Mouse (Mus musculus) embryonic fibroblast, embryonic 13.5 days (primary cell): ENCODE measurements around the gene Etfa. TPM values are rescaled to one million over a fixed set of nuclear protein-coding genes. Genes with fewer than 3 reads are reported as not detected.

Source experiments
- H3K27ac ChIP-seq: 2 replicates; pipeline ENCODE4 v1.5.1; 2012; ENCODE audit warnings: low read length, control low read depth, inconsistent platforms; ENCODE audit not compliant: insufficient read depth
- H3K4me1 ChIP-seq: 2 replicates; pipeline ENCODE4 v1.6.1; 2011; ENCODE audit warnings: low read length; ENCODE audit not compliant: control insufficient read depth, insufficient read depth
- H3K4me3 ChIP-seq: 2 replicates; pipeline ENCODE4 v1.5.1; 2011; ENCODE audit warnings: mild to moderate bottlenecking, control low read depth, low read length; ENCODE audit not compliant: insufficient read depth
- CTCF ChIP-seq: IDR thresholded peaks from 2 replicates; pipeline ENCODE4 v1.5.1; 2011; ENCODE audit warnings: mild to moderate bottlenecking, control low read depth, low read length, moderate library complexity, borderline replicate concordance; ENCODE audit not compliant: insufficient read depth
- POLR2A ChIP-seq: IDR thresholded peaks from 2 replicates; pipeline ENCODE4 v1.6.1; 2011; ENCODE audit warnings: low read depth, mild to moderate bottlenecking, control low read depth, low read length, moderate library complexity
- polyA plus RNA-seq: library from polyadenylated mRNA; stranded (reverse); fragments of >200 nt; gene quantifications from 2 replicates; pipeline ENCODE4 v1.2.4, GENCODE M21; 2011; ENCODE audit warnings: low read depth; ENCODE audit not compliant: missing spikeins, insufficient read length

The Etfa gene
- 90.7 and 94.8 TPM in 2 replicates for polyA plus RNA-seq

DNA sequence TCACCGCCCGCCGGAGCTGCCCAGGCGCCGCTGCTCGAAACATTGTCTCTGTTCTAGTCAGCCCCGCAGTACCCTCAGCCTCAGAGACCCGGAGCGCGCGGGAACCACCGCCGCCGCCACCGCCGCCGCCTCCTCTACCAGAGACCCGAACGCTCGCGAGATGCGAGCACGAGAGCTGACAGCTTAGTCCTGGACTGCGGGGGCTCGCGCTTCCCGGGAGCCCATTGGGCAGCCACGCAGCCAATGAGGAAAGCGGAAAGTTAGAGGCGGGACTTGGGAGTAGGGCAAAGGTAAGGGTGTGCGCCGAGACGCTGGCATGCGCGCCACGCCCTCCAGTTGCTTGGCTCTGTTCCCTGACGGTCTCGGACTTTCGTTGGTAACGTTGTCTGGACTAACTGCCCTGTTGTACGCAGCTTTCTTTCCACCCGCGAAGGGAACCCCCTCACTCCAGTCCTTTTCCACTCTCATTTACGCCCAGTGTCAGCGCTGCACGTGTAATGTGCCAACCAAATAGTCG, at the start of gene Etfa:
Etfa (minus strand) TSS at position 217 of the 517 bp plus-strand sequence.
- H3K27ac ChIP-seq = peak within 1 kb of the TSS; percentile 55
- H3K4me1 ChIP-seq = no peaks in the 10 kb centered on the region
- TF ChIP-seq CTCF (no peak), POLR2A (peak; percentile 66)
- H3K4me3 ChIP-seq = peak within 1 kb of the TSS; percentile 76

DNA sequence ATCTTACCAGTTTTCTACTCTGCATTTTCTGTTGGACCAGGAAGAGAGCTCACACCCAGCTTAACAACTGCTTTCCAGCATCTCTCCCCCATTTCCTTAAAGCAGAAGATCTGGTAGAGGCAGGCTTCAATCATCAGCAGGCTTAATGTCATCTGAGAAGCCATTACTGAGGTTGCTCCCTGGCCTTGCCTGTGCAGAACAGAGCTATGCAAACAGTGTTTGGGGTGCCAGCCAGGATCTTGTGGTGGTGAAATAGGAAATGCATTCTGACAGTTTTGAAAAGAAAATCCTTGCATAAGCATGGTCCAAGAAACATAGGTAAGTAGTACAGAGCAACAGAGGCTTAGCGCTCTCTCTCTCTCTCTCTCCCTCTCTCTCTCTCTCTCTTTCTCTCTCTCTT, 48.9 kb upstream of the Etfa start:
- TF ChIP-seq CTCF = no peak
- TF ChIP-seq POLR2A = no peak
- Histone ChIP-seq H3K27ac (no peak overlapping the region), H3K4me1 (no peaks in the 10 kb centered on the region), H3K4me3 (no peak overlapping the region)

DNA sequence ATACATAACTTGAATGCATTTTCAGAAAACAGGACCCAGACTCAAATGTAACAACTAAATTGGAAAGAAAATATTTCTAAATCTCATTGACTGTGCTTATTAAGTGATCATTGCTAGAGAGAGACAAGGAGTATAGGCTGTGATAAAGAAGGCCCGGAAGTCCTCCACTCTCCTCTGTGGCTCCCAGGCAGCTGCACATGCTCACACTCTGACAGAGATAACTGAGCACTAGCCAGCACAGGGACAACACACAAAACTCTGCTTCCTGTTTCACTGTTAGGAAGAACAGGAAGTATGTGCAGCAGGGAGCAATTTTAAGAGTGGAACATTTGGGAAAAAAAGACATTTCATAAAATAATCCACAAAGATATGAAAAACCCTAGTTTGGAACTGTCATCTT, 42.9 kb upstream of the Etfa start:
- no peak overlapping the region for H3K27ac ChIP-seq
- no peak overlapping the region for H3K4me3 ChIP-seq
- H3K4me1 ChIP-seq = no peaks in the 10 kb centered on the region
- TF ChIP-seq POLR2A (no peak), CTCF (no peak)

- Histone ChIP-seq H3K27ac (no peak overlapping the region), H3K4me3 (no peak overlapping the region), H3K4me1 (no peaks in the 10 kb centered on the region)
- TF ChIP-seq CTCF (peak; percentile 28; the same call in 1 of the 2 replicates), POLR2A (no peak)
These were observed 37.4 kb upstream of the Etfa start for GRCm38 (mm10) chr9:55549302-55549890.

DNA sequence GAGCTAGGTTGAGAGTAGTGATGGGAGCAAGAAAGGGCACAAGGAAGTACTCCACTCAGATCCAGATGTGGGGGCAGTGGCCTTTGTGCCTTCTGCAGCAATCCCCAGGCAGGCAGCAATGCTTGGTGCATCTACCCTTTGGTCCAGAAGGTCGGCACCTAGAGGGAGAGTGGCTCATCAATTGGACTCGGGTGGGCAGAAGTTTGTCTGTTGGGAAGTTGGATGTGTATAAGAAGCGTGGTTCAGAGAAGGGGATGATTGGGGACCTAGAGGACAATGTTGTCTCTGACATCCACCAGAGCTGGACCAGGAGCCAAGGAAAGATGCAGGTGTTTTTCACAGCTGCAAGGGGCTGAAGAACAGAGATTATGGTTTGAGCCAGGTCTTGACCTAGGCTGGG, 36.8 kb upstream of the Etfa start:
- Histone ChIP-seq H3K4me1 (no peaks in the 10 kb centered on the region), H3K27ac (no peak overlapping the region), H3K4me3 (no peak overlapping the region)
- no peak for TF ChIP-seq CTCF
- TF ChIP-seq POLR2A = no peak

DNA sequence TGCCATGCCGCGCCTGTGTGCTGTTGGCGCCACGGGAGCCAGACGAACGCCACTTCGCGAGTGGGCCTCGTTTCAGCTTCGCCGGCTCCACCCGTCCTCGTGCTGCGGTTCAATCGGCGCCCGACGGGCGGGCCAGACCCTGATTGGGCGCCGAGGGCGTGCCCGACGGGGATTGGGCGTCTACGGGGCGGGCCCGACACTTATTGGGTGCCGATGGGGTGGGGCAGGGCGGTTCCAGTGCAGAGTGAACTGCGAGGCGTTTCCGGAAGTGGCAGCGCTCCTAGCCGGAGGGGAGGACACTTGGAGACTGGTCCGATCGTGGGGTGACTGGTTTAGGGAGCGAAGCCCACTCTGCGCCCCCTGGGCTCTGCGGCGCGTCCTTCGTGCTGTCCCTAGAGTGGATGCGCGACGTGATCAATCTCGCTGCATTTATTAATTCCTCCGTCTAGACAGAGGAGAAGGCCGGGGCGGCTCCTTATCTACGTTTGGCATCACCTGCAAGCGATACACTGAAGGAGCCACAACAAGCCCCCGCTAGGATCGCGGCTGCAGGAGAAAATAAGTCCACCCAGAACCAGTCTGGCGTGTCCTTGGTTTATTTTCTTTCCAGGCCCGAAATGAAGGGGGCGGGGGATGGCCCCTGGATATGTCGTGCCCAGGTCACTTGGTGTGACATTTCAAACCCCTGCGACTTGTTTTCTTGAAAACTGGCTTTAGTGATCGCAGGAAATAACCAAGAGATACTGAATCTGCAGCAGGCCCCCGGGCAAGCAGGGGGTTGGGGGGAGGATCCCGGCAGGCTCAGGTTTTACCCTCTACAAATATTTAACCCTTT, 34.4 kb upstream of the Etfa start:
- Histone ChIP-seq H3K4me1 (no peaks in the 10 kb centered on the region), H3K27ac (no peak overlapping the region), H3K4me3 (no peak overlapping the region)
- TF ChIP-seq POLR2A = no peak
- TF ChIP-seq CTCF = no peak

DNA sequence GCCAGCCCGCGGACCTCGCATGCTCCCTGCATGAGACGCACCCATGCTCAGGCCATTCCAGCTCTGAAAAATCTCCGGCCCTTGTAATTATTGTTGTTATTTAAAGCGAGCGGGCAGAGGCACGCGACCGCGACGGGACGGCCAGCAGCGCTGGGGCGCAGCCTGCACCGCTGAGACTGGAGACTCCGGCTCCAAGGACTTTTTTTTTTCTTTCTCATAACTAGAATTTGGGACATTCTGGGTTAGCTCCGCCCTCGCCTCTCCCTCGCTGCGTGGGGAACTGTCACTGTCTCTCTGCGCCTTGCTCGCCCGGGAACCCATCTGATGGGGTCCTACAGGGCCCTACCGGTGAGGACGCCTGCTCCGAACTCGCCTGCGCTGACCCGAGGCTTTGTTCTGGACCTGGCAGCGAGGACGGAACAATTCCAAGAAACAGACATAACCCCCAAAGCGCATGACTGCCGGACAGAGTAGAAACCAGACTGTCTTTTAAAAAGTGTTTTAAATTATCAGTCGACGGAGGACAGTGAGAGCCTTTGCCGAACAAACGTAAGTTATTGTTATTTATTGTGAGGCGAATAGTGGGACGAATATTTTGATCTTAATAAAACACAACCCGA, 33.6 kb upstream of the Etfa start:
- no peak overlapping the region for H3K27ac ChIP-seq
- no peak overlapping the region for H3K4me3 ChIP-seq
- TF ChIP-seq CTCF = no peak
- no peak for TF ChIP-seq POLR2A
- no peaks in the 10 kb centered on the region for H3K4me1 ChIP-seq

DNA sequence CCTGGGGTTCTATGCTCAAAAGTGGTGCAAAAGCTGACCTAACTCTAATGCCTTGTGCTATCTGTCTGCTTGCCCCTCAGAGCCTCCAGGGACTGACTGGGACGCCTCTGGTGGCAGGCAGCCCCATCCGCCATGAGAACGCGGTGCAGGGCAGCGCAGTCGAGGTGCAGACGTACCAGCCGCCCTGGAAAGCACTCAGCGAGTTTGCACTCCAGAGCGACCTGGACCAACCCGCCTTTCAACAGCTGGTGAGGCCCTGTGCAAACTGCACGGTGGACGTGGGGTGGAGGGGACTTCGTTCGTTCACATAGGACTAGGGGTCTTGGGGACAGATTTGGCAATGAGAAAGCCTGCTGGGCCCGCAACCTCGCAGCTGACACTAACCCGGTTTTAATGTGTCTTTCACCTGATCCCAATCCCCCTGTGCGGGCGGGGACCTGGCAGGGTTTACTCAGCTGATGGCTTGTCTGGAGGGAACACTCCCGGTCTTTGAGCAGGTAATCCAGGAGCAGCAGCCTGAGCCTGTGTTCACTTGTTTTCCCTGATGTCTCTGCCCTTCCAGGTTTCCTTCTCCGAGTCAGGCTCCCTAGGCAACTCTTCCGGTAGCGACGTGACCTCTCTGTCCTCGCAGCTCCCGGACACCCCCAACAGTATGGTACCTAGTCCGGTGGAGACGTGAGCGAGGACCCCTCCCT, 33.0 kb upstream of the Etfa start:
- H3K4me1 ChIP-seq = no peaks in the 10 kb centered on the region
- TF ChIP-seq POLR2A = no peak
- TF ChIP-seq CTCF = no peak
- no peak overlapping the region for H3K4me3 ChIP-seq
- H3K27ac ChIP-seq = no peak overlapping the region

- TF ChIP-seq CTCF (no peak), POLR2A (no peak)
- Histone ChIP-seq H3K27ac (no peak overlapping the region), H3K4me3 (no peak overlapping the region), H3K4me1 (no peaks in the 10 kb centered on the region)
These were observed 31.8 kb upstream of the Etfa start for GRCm38 (mm10) chr9:55543703-55544401.
